Mouse (Mus musculus): ENCODE measurements around the gene Rara. TPM values are rescaled to one million over a fixed set of nuclear protein-coding genes. Genes with fewer than 3 reads are reported as not detected.

The Rara gene
- total RNA-seq, 1 experiment from 2014 or later: 131 TPM

- ATAC-seq (ENCODE audit: extremely low read depth, insufficient number of reproducible peaks, low FRiP score, poor library complexity, severe bottlenecking): no peak
Observed at GRCm38 (mm10) chr11:98949242-98949957, 21.8 kb downstream of the Rara start.

GRCm38 (mm10) chr11:98949958-98950460 lies 22.4 kb downstream of the Rara start:
- ATAC-seq (ENCODE audit: extremely low read depth, insufficient number of reproducible peaks, low FRiP score, poor library complexity, severe bottlenecking): no peak

DNA sequence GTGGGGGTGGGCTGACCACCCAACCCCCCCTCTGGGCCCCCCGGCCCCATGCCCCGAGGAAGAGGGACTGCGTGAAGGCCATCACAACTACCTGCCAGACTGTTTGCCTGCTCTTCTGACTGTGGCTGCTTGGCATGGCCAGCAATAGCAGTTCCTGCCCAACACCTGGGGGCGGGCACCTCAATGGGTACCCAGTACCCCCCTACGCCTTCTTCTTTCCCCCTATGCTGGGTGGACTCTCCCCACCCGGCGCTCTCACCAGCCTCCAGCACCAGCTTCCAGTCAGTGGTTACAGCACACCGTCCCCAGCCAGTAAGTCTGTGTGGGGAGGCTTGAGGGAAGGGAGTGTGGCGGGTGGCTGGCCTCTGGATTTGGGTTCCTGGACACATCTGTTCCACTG lies 22.9 kb downstream of the Rara start:
- ATAC-seq (ENCODE audit: extremely low read depth, insufficient number of reproducible peaks, low FRiP score, poor library complexity, severe bottlenecking): no peak

DNA sequence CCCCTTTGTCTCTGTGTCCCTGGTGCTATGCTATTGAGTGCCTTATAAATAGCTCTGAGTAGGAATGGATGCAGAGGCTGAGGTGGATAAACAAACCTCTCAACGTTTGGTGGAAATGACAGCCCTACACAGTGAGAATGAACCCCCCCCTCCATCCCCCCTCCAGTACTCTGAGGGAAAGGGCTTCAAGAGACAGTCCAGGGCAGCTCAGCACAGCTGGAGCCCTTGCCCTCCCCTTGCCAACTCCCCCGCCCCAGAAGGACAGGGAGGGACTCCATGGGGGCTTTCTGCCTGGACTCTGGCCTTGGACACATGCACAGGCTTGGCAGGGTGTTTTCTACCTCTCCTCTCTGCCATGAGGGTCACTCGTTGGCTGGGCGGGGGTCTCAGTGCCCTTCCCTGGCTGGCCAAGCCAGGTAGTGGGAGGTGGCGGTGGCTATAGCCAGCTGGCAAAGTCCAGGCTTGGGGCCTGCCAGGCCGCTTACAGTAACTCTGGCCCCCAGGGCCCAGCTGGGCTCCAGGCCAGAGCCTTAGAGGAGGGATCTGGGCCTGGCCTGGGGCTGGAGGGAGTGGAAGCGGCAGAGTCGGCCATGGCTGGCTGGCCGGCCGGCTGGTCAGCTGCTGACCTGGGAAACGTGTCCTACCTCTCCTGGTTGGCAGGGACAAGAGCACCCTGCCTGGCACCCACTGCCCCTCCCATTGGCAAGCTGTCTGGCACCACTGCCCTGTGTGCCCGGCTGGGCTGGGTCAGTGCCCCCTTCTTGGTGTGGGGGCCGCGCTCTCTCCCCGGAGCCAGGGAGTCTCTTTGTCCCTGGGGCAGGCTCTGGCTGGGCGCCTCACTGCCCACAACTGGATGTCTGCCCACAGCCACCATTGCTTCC lies 23.6 kb downstream of the Rara start:
- ATAC-seq (ENCODE audit: extremely low read depth, insufficient number of reproducible peaks, low FRiP score, poor library complexity, severe bottlenecking): no peak

DNA sequence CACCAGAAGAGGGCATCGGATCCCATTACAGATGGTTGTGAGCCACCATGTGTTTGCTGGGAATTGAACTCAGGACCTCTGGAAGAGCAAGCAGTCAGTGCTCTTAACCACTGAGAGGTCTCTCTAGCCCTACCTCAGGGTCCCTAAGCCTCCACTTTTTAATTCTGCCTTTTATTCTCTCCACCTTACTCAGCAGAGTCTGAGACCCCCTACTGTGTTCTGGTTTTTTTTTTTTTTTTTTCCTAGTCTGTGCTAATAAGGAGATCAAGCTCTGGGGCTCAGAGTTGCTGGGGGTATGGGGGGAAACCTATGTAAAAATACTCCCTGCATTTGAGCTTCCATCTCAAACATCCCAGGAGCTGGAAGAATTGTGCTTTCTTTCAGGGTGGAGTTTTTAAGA lies 24.5 kb downstream of the Rara start:
- no peak for ATAC-seq (ENCODE audit: extremely low read depth, insufficient number of reproducible peaks, low FRiP score, poor library complexity, severe bottlenecking)

- peak; percentile 50 for ATAC-seq (ENCODE audit: extremely low read depth, insufficient number of reproducible peaks, low FRiP score, poor library complexity, severe bottlenecking)
Observed at GRCm38 (mm10) chr11:98952736-98953135, 25.1 kb downstream of the Rara start.

DNA sequence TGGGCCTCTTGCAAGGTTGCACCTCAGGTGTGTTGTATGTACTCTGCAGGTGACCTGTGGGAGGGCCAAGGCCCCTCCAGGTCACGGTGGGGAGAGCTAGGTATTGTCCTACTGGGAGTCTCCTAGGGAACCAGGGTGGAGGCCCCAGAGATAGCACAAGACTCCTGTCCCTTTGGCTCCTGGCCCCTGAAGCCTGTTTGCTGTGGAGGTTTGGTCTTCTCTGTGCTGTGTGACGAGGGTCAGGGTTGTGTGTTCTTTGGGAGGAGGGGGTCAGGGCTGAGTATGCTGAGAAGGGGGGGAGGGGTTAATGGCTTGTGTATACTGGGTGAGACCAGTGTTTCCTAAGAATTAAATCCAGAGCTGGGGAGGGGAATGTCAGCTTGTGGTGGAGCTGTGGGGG lies 25.7 kb downstream of the Rara start:
- no peak for ATAC-seq (ENCODE audit: extremely low read depth, insufficient number of reproducible peaks, low FRiP score, poor library complexity, severe bottlenecking)

- ATAC-seq (ENCODE audit: extremely low read depth, insufficient number of reproducible peaks, low FRiP score, poor library complexity, severe bottlenecking): no peak
Observed at GRCm38 (mm10) chr11:98953835-98954320, 26.3 kb downstream of the Rara start.

- ATAC-seq (ENCODE audit: extremely low read depth, insufficient number of reproducible peaks, low FRiP score, poor library complexity, severe bottlenecking): 0 out of 2 replicates have a peak, but pooled peaks have one; percentile 7
Observed at GRCm38 (mm10) chr11:98954373-98954772, 26.8 kb downstream of the Rara start.

GRCm38 (mm10) chr11:98954801-98955706 lies 27.4 kb downstream of the Rara start:
- ATAC-seq (ENCODE audit: extremely low read depth, insufficient number of reproducible peaks, low FRiP score, poor library complexity, severe bottlenecking): no peak

- no peak for ATAC-seq (ENCODE audit: extremely low read depth, insufficient number of reproducible peaks, low FRiP score, poor library complexity, severe bottlenecking)
Observed at GRCm38 (mm10) chr11:98955707-98956235, 28.2 kb downstream of the Rara start.

GRCm38 (mm10) chr11:98956340-98956739 lies 28.7 kb downstream of the Rara start:
- no peak for ATAC-seq (ENCODE audit: extremely low read depth, insufficient number of reproducible peaks, low FRiP score, poor library complexity, severe bottlenecking)

- ATAC-seq (ENCODE audit: extremely low read depth, insufficient number of reproducible peaks, low FRiP score, poor library complexity, severe bottlenecking): peak; percentile 63
Observed at GRCm38 (mm10) chr11:98959437-98960312, 32.1 kb downstream of the Rara start.

- ATAC-seq (ENCODE audit: extremely low read depth, insufficient number of reproducible peaks, low FRiP score, poor library complexity, severe bottlenecking): no peak
Observed at GRCm38 (mm10) chr11:98960313-98960906, 32.8 kb downstream of the Rara start.

- no peak for ATAC-seq (ENCODE audit: extremely low read depth, insufficient number of reproducible peaks, low FRiP score, poor library complexity, severe bottlenecking)
Observed at GRCm38 (mm10) chr11:98961051-98961592, 33.5 kb downstream of the Rara start.

DNA sequence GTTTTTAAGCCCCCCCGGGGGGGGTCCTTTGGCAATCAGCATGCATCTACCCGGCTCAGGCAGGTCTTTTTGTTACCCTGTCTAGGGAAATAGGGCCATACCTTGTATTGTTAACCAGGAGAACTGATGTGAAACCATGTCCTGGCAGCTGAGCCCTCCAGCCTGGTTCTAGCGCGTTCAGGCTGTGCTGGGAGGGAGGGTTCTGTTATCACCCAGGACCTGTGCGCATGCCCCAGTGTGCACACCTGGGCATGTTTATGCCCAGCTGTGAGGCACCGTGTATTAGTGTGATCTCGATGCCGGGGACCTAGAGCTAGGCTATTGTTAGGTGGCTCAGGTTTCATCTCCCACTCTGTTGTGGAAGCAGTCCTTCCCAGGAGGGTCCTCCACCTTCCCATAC lies 34.1 kb downstream of the Rara start:
- ATAC-seq (ENCODE audit: extremely low read depth, insufficient number of reproducible peaks, low FRiP score, poor library complexity, severe bottlenecking): no peak
